Mouse (Mus musculus) small intestine, adult 2 months (tissue): ENCODE measurements around the gene Gm5426. TPM values are rescaled to one million over a fixed set of nuclear protein-coding genes. Genes with fewer than 3 reads are reported as not detected.
"Not testable (repeated sequence)": the region's sequence is repeated elsewhere in the genome, so short reads cannot be mapped to it uniquely, and the experiment has no call there.

Source experiments
- H3K27ac ChIP-seq: fragments of 200-500 bp; 2 replicates; pipeline ENCODE4 v1.5.1; 2012; ENCODE audit warnings: low read depth, low read length, control low read depth, inconsistent platforms; ENCODE audit not compliant: insufficient read depth
- H3K27me3 ChIP-seq: fragments of 200-500 bp; 2 replicates; pipeline ENCODE4 v1.6.1; 2012; ENCODE audit warnings: mild to moderate bottlenecking, moderate library complexity, low read length, inconsistent platforms; ENCODE audit not compliant: control insufficient read depth, insufficient read depth
- H3K36me3 ChIP-seq: fragments of 200-500 bp; 2 replicates; pipeline ENCODE4 v1.6.1; 2012; ENCODE audit warnings: mild to moderate bottlenecking, low read length, control low read depth, inconsistent platforms; ENCODE audit not compliant: control insufficient read depth, insufficient read depth
- H3K4me1 ChIP-seq: fragments of 200-500 bp; 2 replicates; pipeline ENCODE4 v1.6.1; 2012; ENCODE audit warnings: low read length, inconsistent platforms, mixed read lengths; ENCODE audit not compliant: control insufficient read depth, insufficient read depth, insufficient read length
- H3K4me3 ChIP-seq: fragments of 200-500 bp; 2 replicates; pipeline ENCODE4 v1.5.1; 2012; ENCODE audit warnings: low read depth, mild to moderate bottlenecking, control low read depth, inconsistent platforms, low read length, moderate library complexity
- CTCF ChIP-seq: fragments of 200-500 bp; IDR thresholded peaks from 2 replicates; pipeline ENCODE4 v1.5.1; 2012; ENCODE audit warnings: low read depth, mild to moderate bottlenecking, control low read depth, inconsistent platforms, low read length, moderate library complexity, mixed read lengths; ENCODE audit not compliant: insufficient replicate concordance, insufficient read length; ENCODE audit errors: extremely low read depth
- POLR2A ChIP-seq: fragments of 200-500 bp; IDR thresholded peaks from 2 replicates; pipeline ENCODE4 v1.6.1; 2012; ENCODE audit warnings: low read depth, mild to moderate bottlenecking, control low read depth, inconsistent platforms, low read length, moderate library complexity
- WGBS: fragments of 180-500 bp; shearing (Covaris S2); methylation state at CpG from one replicate; pipeline ENCODE4 v1.1.7; 2018; 5-methylcytosine and 5-hydroxymethylcytosine counted together
- polyA plus RNA-seq: library from polyadenylated mRNA; depleted of rRNA; stranded (reverse); fragments of >200 nt; gene quantifications from 2 replicates; pipeline ENCODE4 v1.2.3, GENCODE M21; 2012; rRNA removed

Gene Gm5426
- polyA plus RNA-seq, result not detected in 2 replicates

- not testable (repeated sequence) for H3K27ac ChIP-seq, H3K4me3 ChIP-seq, H3K36me3 ChIP-seq, H3K4me1 ChIP-seq, H3K27me3 ChIP-seq
- WGBS, result 93% methylated on average over 6 of the region's 6 CpGs
These were observed at the start of gene Gm5426 for GRCm38 (mm10) chr10:96136451-96136850. Gm5426 (plus strand) TSS chr10:96136603.

DNA sequence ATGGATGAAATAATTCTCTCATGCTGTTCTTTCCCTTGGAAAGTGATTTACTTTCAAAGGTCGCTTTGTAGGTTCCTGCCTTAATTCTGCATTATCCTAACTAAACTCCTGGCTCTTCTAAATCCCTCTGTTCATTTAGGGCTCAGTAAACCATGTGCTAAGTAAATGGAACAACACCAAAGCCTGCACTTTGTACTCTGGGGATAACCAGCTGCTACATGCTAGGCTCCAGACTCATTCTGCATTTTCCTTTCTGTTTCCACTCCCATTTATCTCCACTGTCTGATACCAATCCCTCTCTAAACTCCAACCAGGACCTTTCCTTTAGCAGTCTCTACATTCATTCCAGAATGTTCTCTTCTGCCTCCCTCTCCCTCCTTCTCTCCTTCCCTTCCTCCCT is 46.7 kb upstream of the Gm5426 start:
- H3K27me3 ChIP-seq, result no peaks in the 10 kb centered on the region
- no peak overlapping the region for H3K27ac ChIP-seq
- no peaks in the 10 kb centered on the region for H3K36me3 ChIP-seq
- H3K4me3 ChIP-seq, result no peak overlapping the region
- TF ChIP-seq POLR2A (no peak), CTCF (no peak)
- WGBS, result 60% methylated on average over 1 of the region's 1 CpGs
- no peaks in the 10 kb centered on the region; the same call in 1 of the 2 replicates for H3K4me1 ChIP-seq

GRCm38 (mm10) chr10:96090388-96090787 is 46.0 kb upstream of the Gm5426 start:
- TF ChIP-seq POLR2A, result no peak
- 85% methylated on average over 3 of the region's 3 CpGs for WGBS
- H3K4me1 ChIP-seq, result no peaks in the 10 kb centered on the region; the same call in 1 of the 2 replicates

DNA sequence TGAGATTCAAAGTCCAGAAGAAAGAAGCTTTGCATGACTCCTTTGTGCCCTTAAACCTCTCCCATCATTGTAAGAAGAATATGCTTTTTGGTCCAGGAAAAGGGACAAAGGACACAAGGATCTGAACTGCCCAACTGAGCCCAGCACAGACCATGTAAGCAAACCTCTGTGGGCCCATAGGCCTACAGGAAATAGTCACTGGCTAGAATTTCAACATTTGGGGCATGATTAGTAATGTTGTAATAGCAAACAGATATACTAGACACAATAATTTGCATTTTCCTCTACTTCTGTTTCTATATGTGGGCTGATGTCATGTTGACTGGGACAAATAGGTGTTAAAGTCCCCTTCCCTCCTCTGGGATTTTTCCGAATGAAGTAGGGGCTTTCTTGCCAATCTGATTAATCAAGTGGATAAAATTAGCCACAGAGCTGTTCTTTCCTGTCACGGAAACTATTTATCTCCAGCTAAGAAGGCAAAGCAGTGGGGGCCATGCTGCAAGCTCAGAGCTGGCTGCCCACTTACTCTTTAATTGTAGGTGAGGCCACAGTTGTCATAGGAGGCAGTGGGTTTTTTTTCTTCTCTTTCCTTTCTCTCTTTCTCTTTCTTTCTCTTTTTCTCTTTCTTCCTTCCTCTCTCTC is 42.4 kb upstream of the Gm5426 start:
- 60% methylated on average over 2 of the region's 2 CpGs for WGBS
- Histone ChIP-seq H3K27ac (no peak overlapping the region), H3K4me1 (peaks cover 2% of the 10 kb centered on the region; the same call in 1 of the 2 replicates), H3K36me3 (no peaks in the 10 kb centered on the region), H3K27me3 (no peaks in the 10 kb centered on the region), H3K4me3 (no peak overlapping the region)
- TF ChIP-seq POLR2A, result no peak

More at GRCm38 (mm10) chr10:96090388-96090787, 46.0 kb upstream of the Gm5426 start:
- H3K27ac ChIP-seq, result no peak overlapping the region
- no peak overlapping the region for H3K4me3 ChIP-seq
- no peaks in the 10 kb centered on the region for H3K36me3 ChIP-seq
- no peaks in the 10 kb centered on the region for H3K27me3 ChIP-seq

DNA sequence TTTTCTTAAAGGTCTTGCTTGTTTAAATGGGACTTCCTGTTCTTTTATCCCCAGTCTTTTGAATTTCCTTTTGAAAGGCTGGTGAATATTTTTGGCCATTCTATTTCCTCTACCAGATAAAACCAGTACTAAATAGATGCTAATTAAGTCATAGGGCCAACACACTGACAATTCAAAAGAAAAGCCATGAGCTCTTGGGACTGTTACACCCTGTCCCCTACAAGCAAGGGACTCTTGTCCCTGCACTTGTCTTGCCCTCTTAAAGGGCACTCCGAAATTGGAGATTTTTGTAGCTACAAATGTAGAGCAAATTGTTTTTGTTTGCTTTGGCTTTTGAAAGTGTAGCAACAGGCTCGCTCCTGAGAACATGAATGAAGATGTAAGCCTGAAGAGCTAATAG is 41.8 kb upstream of the Gm5426 start:
- WGBS, result 86% methylated on average over 2 of the region's 2 CpGs
- TF ChIP-seq POLR2A, result no peak
- no peak for TF ChIP-seq CTCF
- Histone ChIP-seq H3K4me1 (peaks cover 2% of the 10 kb centered on the region; the same call in 1 of the 2 replicates), H3K4me3 (no peak overlapping the region), H3K36me3 (no peaks in the 10 kb centered on the region), H3K27ac (no peak overlapping the region), H3K27me3 (no peaks in the 10 kb centered on the region)

- TF ChIP-seq POLR2A (no peak), CTCF (no peak)
- Histone ChIP-seq H3K4me3 (no peak overlapping the region), H3K27me3 (no peaks in the 10 kb centered on the region), H3K36me3 (no peaks in the 10 kb centered on the region), H3K27ac (no peak overlapping the region), H3K4me1 (peaks cover 2% of the 10 kb centered on the region; the same call in 1 of the 2 replicates)
- 77% methylated on average over 7 of the region's 7 CpGs for WGBS
These were observed 39.7 kb upstream of the Gm5426 start for GRCm38 (mm10) chr10:96096730-96097129.

GRCm38 (mm10) chr10:96101035-96101434 is 35.4 kb upstream of the Gm5426 start:
- Histone ChIP-seq H3K27me3 (no peaks in the 10 kb centered on the region), H3K4me1 (peaks cover 2% of the 10 kb centered on the region; the same call in 1 of the 2 replicates), H3K4me3 (no peak overlapping the region), H3K27ac (no peak overlapping the region), H3K36me3 (no peaks in the 10 kb centered on the region)
- WGBS, result 84% methylated on average over 4 of the region's 4 CpGs
- TF ChIP-seq POLR2A, result no peak
- TF ChIP-seq CTCF, result no peak

GRCm38 (mm10) chr10:96104158-96104557 is 32.2 kb upstream of the Gm5426 start:
- no peak for TF ChIP-seq CTCF
- TF ChIP-seq POLR2A, result no peak
- H3K36me3 ChIP-seq, result no peaks in the 10 kb centered on the region
- H3K27me3 ChIP-seq, result no peaks in the 10 kb centered on the region
- 0 out of 2 replicates have a peak, but pooled peaks cover 2% of the 10 kb centered on the region for H3K4me1 ChIP-seq
- 49% methylated on average over 3 of the region's 3 CpGs for WGBS
- H3K27ac ChIP-seq, result no peak overlapping the region
- no peak overlapping the region for H3K4me3 ChIP-seq
